Mouse (Mus musculus): ENCODE results near the gene Ppp2r5a.
"Not testable (repeated sequence)": the region's sequence is repeated elsewhere in the genome, so short reads cannot be mapped to it uniquely, and the experiment has no call there.

Gene Ppp2r5a

DNA sequence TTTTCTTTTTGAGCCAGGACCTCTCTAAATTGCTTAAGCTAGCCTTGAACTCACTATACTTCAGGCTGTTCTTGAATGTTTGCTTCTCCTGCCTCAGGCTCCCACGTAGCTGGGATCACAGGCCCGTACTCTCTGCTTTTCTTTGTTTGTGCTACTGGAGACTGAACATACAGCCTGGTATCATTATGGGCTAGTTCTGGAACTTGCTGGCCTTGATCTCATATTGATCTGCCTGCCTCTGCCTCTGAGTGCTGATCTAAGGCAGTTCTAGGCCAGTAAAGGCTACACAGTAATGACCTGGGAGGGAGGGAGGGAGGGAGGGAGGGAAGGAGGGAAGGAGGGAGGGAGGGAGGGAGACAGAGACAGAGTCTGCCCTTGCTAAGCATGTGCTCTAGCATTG lies 20.1 kb upstream of the Ppp2r5a start:
- no peak for DNase-seq (ENCODE audit: low read depth, low spot score)
- no peaks in the 10 kb centered on the region for H3K36me3 ChIP-seq (ENCODE audit: control insufficient read depth, insufficient read depth, low read length, poor library complexity, severe bottlenecking)
- H3K27me3 ChIP-seq (ENCODE audit: control insufficient read depth, insufficient read depth, low read length, poor library complexity, severe bottlenecking), result no peaks in the 10 kb centered on the region

GRCm38 (mm10) chr1:191422714-191423113 lies 19.6 kb upstream of the Ppp2r5a start:
- not testable (repeated sequence) for H3K27me3 ChIP-seq (ENCODE audit: control insufficient read depth, insufficient read depth, low read length, poor library complexity, severe bottlenecking); H3K36me3 ChIP-seq (ENCODE audit: control insufficient read depth, insufficient read depth, low read length, poor library complexity, severe bottlenecking); DNase-seq (ENCODE audit: low read depth, low spot score)

- H3K36me3 ChIP-seq (ENCODE audit: control insufficient read depth, insufficient read depth, low read length, poor library complexity, severe bottlenecking), result no peaks in the 10 kb centered on the region
- no peaks in the 10 kb centered on the region for H3K27me3 ChIP-seq (ENCODE audit: control insufficient read depth, insufficient read depth, low read length, poor library complexity, severe bottlenecking)
- DNase-seq (ENCODE audit: low read depth, low spot score), result no peak
Observed at GRCm38 (mm10) chr1:191422164-191422563, 19.1 kb upstream of the Ppp2r5a start.

GRCm38 (mm10) chr1:191421426-191421999 lies 18.4 kb upstream of the Ppp2r5a start:
- Histone ChIP-seq H3K36me3 (ENCODE audit: control insufficient read depth, insufficient read depth, low read length, poor library complexity, severe bottlenecking) (no peaks in the 10 kb centered on the region), H3K27me3 (ENCODE audit: control insufficient read depth, insufficient read depth, low read length, poor library complexity, severe bottlenecking) (no peaks in the 10 kb centered on the region)
- DNase-seq (ENCODE audit: low read depth, low spot score), result no peak

DNA sequence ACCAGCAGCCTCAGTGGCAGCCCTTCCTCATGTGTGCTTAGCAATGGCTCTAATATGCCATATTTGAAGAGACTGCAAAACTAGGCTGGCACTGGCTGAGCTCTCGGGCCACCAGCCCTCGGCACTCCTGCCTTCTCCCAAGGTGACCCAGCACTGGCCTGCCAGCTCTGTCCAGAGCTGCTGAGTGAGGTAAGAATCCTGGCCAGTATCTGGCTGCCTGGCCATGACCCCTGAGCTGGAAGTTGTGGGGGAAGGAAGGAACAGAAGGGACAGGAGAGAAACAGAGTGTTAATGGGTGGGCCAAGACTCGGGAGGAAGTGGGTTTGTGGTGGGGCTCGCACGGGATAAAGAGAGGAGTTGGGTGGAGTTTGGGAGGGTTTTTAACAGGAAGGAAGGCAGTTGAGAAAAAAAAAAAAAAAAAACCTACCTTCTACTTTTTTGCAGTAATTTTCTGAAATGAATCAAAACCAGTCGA lies 17.9 kb upstream of the Ppp2r5a start:
- no peak for DNase-seq (ENCODE audit: low read depth, low spot score)
- H3K27me3 ChIP-seq (ENCODE audit: control insufficient read depth, insufficient read depth, low read length, poor library complexity, severe bottlenecking), result no peaks in the 10 kb centered on the region
- no peaks in the 10 kb centered on the region for H3K36me3 ChIP-seq (ENCODE audit: control insufficient read depth, insufficient read depth, low read length, poor library complexity, severe bottlenecking)

DNA sequence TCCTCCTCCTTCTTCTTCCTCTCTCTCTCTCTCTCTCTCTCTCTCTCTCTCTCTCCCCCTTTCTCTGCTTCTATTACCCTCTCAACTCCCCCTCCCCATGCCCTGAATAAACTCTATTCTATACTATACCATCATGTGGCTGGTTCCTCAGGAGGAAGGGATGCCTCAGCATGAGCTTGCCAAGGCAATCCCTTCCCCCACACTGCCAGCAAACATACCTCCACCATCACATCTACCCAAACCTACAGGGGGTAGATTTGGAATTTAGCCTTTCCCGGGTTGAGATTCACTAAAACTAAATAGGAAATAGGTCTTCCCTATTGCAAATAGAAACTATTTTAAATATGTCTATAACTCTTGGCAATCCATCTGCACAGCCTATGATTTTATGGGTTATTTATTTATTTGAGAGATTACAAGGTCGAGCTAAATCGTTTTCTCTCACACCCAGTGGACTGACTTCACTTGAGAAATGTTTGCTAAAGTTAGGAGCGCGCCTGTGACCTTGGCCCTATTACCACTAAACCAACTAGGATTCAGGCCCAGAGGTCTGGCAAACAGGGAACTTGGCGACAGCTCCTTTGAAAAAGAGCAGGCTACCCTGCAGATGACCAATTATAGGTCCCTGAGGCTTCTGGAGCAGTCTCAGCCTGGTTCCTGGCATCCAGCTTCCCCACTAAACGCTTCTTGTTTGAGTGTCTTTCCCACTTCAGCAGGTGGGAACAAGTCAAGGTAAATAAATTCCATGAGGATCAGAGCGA lies 17.1 kb upstream of the Ppp2r5a start:
- no peak for DNase-seq (ENCODE audit: low read depth, low spot score)
- no peaks in the 10 kb centered on the region for H3K27me3 ChIP-seq (ENCODE audit: control insufficient read depth, insufficient read depth, low read length, poor library complexity, severe bottlenecking)
- H3K36me3 ChIP-seq (ENCODE audit: control insufficient read depth, insufficient read depth, low read length, poor library complexity, severe bottlenecking), result no peaks in the 10 kb centered on the region

DNA sequence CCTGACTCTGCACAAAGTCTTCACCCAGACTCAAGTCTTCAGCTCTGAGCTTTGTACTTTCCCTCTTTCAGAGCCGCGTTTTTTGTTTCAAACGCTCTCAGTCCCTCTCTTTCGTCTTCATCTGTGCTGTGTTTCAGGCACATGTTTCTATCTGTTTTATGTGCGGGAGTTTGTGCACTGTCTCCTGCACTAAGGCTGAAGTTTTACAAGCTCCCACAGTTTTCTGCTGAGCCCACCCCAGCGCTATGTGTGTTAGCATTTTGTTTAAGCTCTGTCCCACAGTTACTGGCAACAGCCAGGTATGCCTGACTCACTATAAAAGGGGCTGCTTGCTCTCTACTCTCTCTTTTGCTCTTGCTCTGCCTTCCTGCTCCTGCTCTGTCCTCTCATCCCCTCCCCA lies 16.3 kb upstream of the Ppp2r5a start:
- H3K27me3 ChIP-seq (ENCODE audit: control insufficient read depth, insufficient read depth, low read length, poor library complexity, severe bottlenecking), result no peaks in the 10 kb centered on the region
- H3K36me3 ChIP-seq (ENCODE audit: control insufficient read depth, insufficient read depth, low read length, poor library complexity, severe bottlenecking), result no peaks in the 10 kb centered on the region
- DNase-seq (ENCODE audit: low read depth, low spot score), result no peak

- H3K36me3 ChIP-seq (ENCODE audit: control insufficient read depth, insufficient read depth, low read length, poor library complexity, severe bottlenecking), result no peaks in the 10 kb centered on the region
- DNase-seq (ENCODE audit: low read depth, low spot score), result no peak
- H3K27me3 ChIP-seq (ENCODE audit: control insufficient read depth, insufficient read depth, low read length, poor library complexity, severe bottlenecking), result no peaks in the 10 kb centered on the region
Observed at GRCm38 (mm10) chr1:191418936-191419335, 15.9 kb upstream of the Ppp2r5a start.

DNA sequence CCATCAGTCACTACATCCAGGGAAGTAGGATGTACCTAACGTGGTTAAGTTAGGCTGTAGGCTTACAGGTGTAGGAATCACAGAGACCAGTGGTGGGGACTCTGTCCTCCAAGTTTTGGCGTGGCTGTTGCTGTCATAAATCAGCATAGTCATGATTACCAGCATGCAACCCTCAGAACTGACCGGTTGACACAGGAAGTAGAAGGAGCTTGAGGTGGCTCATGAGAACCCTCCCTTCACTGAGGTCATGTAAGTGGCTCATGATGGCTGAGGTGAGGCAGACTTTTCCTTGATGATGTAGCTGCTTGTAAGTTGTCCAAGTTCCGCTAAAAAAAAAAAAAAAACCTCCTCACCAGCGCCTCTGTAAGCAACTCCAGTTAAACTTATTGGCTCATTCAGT lies 14.0 kb upstream of the Ppp2r5a start:
- H3K27me3 ChIP-seq (ENCODE audit: control insufficient read depth, insufficient read depth, low read length, poor library complexity, severe bottlenecking), result no peaks in the 10 kb centered on the region
- no peaks in the 10 kb centered on the region for H3K36me3 ChIP-seq (ENCODE audit: control insufficient read depth, insufficient read depth, low read length, poor library complexity, severe bottlenecking)
- DNase-seq (ENCODE audit: low read depth, low spot score), result no peak

- Histone ChIP-seq H3K36me3 (ENCODE audit: control insufficient read depth, insufficient read depth, low read length, poor library complexity, severe bottlenecking) (no peaks in the 10 kb centered on the region), H3K27me3 (ENCODE audit: control insufficient read depth, insufficient read depth, low read length, poor library complexity, severe bottlenecking) (no peaks in the 10 kb centered on the region)
- DNase-seq (ENCODE audit: low read depth, low spot score), result no peak
Observed at GRCm38 (mm10) chr1:191416611-191417010, 13.5 kb upstream of the Ppp2r5a start.

- H3K36me3 ChIP-seq (ENCODE audit: control insufficient read depth, insufficient read depth, low read length, poor library complexity, severe bottlenecking), result no peaks in the 10 kb centered on the region
- DNase-seq (ENCODE audit: low read depth, low spot score), result no peak
- H3K27me3 ChIP-seq (ENCODE audit: control insufficient read depth, insufficient read depth, low read length, poor library complexity, severe bottlenecking), result no peaks in the 10 kb centered on the region
Observed at GRCm38 (mm10) chr1:191414432-191414831, 11.4 kb upstream of the Ppp2r5a start.

DNA sequence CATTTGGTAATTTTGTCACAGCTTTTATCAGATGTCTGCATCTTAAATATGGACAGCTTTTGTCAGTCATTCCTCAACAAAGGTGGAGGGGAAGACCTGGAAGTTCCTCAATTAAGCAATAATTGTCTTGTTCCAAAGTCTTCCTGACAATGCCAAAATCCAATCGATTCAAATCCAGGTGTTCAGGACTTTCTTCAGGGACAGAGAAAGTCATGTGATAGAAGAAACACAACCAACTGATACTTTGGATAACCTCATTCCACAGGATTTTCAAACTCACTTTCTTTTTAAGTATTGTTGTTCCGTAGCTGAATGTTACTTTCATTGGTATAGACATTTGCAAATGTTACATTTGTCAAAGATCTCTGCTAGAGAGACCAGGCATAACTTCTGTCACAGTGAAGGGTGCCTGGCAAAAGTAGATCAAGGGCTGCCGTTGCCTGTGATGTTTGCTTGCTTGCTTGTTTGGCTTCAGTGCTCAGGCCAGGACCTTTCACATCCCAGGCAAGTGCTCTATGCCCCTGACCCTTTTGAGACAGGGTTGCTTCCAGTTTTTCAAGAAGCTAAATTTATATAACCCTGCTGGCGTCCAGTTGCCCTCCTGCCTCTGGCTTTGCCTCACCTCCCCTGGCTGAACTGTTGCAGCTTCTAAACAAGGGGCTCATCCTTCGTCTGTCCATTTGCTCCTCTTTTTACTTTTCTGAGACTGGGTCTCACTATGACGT lies 10.8 kb upstream of the Ppp2r5a start:
- Histone ChIP-seq H3K36me3 (ENCODE audit: control insufficient read depth, insufficient read depth, low read length, poor library complexity, severe bottlenecking) (no peaks in the 10 kb centered on the region), H3K27me3 (ENCODE audit: control insufficient read depth, insufficient read depth, low read length, poor library complexity, severe bottlenecking) (no peaks in the 10 kb centered on the region)
- DNase-seq (ENCODE audit: low read depth, low spot score), result no peak

DNA sequence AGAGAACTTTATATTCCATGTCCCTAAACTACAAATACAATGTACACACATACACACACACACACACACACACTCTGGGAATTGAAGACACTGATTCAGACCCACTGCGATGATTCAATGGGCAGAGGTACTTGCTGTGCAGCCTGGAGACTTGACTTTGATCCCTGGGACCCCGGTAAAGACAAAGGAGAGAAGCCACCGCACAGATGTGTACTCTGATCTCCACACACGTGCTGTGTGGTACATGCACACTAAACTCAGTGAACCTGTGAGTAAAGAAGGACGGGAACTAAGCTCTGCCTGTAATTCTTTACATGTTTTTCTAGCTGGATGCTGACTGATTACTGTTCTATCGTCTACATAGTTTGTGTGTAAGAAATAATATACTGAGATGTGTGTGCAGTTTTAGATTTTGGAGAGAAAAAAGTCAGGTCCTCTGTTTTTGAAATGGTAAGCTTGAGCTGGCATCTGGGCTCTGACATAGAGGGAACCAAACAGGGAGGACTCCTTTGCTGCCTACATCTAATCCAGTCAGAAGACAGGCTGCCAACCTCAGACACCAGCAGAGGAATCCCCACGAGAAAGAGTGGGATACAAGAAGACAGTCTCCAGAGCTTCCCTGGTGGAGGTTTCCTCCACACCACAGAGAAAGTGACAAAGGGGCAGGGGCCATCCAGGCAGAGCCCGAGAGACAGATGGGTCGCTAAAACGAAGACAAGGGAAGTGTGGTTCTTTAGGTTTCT lies 7.4 kb upstream of the Ppp2r5a start:
- DNase-seq (ENCODE audit: low read depth, low spot score), result no peak
- H3K27me3 ChIP-seq (ENCODE audit: control insufficient read depth, insufficient read depth, low read length, poor library complexity, severe bottlenecking), result no peaks in the 10 kb centered on the region
- H3K36me3 ChIP-seq (ENCODE audit: control insufficient read depth, insufficient read depth, low read length, poor library complexity, severe bottlenecking), result no peaks in the 10 kb centered on the region

- no peak for DNase-seq (ENCODE audit: low read depth, low spot score)
- Histone ChIP-seq H3K36me3 (ENCODE audit: control insufficient read depth, insufficient read depth, low read length, poor library complexity, severe bottlenecking) (no peaks in the 10 kb centered on the region), H3K27me3 (ENCODE audit: control insufficient read depth, insufficient read depth, low read length, poor library complexity, severe bottlenecking) (no peaks in the 10 kb centered on the region)
Observed at GRCm38 (mm10) chr1:191407246-191407645, 4.2 kb upstream of the Ppp2r5a start.

GRCm38 (mm10) chr1:191406516-191406915 lies 3.4 kb upstream of the Ppp2r5a start:
- Histone ChIP-seq H3K27me3 (ENCODE audit: control insufficient read depth, insufficient read depth, low read length, poor library complexity, severe bottlenecking) (no peaks in the 10 kb centered on the region), H3K36me3 (ENCODE audit: control insufficient read depth, insufficient read depth, low read length, poor library complexity, severe bottlenecking) (no peaks in the 10 kb centered on the region)
- no peak for DNase-seq (ENCODE audit: low read depth, low spot score)

Measured in splenic B cell, adult 2 months (primary cell).